Mouse (Mus musculus): ENCODE data around the gene Taok3. TPM values are rescaled to one million over a fixed set of nuclear protein-coding genes. Genes with fewer than 3 reads are reported as not detected.

Gene Taok3
- total and polyA plus RNA-seq, 3 experiments, result 58.4 to 213 (median 139) TPM

DNA sequence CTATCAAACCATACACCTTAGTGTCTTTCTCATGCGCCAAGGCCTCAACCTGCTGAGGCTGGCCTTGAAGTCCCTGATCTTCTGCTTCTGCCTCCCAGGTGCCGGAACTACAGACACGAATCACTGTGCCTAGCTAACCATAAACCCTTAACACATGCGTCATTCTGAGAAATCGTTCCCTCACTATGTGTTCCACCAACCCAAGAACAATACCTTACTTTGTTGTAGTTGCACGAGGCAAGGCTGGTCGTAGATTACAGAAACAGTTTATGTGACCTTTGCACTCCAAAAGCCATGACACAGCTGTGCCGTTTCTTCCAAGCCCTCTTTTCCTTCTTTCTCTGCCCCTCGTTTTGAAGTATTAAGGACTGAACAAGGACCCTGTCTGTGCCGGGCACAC lies 40.6 kb downstream of the Taok3 start:
- Histone ChIP-seq H3K9me3 (replicated peaks) (no peaks in the 10 kb centered on the region), H3K36me3 (replicated peaks) (peaks cover 88% of the 10 kb centered on the region), H3K27me3 (ENCODE audit: insufficient read depth, low read length) (no peaks in the 10 kb centered on the region), H3K4me3 (ENCODE audit: low read depth, low read length) (no peak overlapping the region), H3K4me1 (ENCODE audit: insufficient read depth, low read depth, low read length) (peaks cover 11% of the 10 kb centered on the region)
- TF ChIP-seq GATA2 (IDR thresholded peaks at IDR 0.05; ENCODE audit: borderline replicate concordance, low read depth, low read length), result no peak
- no peak for TF ChIP-seq POLR2AphosphoS5 (IDR thresholded peaks at IDR 0.05; ENCODE audit: insufficient replicate concordance, low read depth, low read length)
- no peak for TF ChIP-seq CTCF (IDR thresholded peaks at IDR 0.05; ENCODE audit: low read depth, low read length)
- TF ChIP-seq TAL1 (conservative IDR thresholded peaks at IDR 0.05; ENCODE audit: low read depth, low read length), result no peak
- TF ChIP-seq GATA1 (IDR thresholded peaks at IDR 0.05; ENCODE audit: borderline replicate concordance, low read length), result no peak
- DNase-seq (ENCODE audit: low spot score) (no peak), ATAC-seq (ENCODE audit: extremely low read depth, insufficient number of reproducible peaks, low FRiP score, poor library complexity, severe bottlenecking) (no peak)

DNA sequence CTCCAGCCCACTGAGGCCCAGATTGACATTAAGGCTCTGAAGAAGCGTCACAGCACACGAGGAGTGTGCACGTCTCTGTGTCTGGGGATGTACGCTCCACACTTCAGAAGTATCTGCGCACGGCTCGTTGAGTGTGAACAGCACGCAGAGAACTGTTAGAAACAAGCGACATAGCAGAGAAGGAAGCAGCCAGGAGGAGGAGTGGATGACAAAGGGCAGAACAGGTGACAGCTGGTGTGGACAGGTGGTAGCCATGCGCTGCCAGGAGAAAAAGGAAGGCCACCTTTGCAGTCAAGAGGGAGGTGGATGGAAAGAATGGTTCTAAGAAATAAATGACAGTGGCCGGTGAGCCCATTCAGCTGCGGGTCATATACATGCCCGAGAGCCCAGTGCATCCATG lies 43.9 kb downstream of the Taok3 start:
- Histone ChIP-seq H3K36me3 (replicated peaks) (peaks cover 90% of the 10 kb centered on the region), H3K27me3 (ENCODE audit: insufficient read depth, low read length) (no peaks in the 10 kb centered on the region), H3K4me1 (ENCODE audit: insufficient read depth, low read depth, low read length) (peaks cover 11% of the 10 kb centered on the region), H3K9me3 (replicated peaks) (no peaks in the 10 kb centered on the region), H3K4me3 (ENCODE audit: low read depth, low read length) (no peak overlapping the region)
- no peak for DNase-seq (ENCODE audit: low spot score)
- no peak for ATAC-seq (ENCODE audit: extremely low read depth, insufficient number of reproducible peaks, low FRiP score, poor library complexity, severe bottlenecking)
- TF ChIP-seq TAL1 (conservative IDR thresholded peaks at IDR 0.05; ENCODE audit: low read depth, low read length) (no peak), POLR2AphosphoS5 (IDR thresholded peaks at IDR 0.05; ENCODE audit: insufficient replicate concordance, low read depth, low read length) (no peak), CTCF (IDR thresholded peaks at IDR 0.05; ENCODE audit: low read depth, low read length) (no peak), GATA2 (IDR thresholded peaks at IDR 0.05; ENCODE audit: borderline replicate concordance, low read depth, low read length) (no peak), GATA1 (IDR thresholded peaks at IDR 0.05; ENCODE audit: borderline replicate concordance, low read length) (no peak)

DNA sequence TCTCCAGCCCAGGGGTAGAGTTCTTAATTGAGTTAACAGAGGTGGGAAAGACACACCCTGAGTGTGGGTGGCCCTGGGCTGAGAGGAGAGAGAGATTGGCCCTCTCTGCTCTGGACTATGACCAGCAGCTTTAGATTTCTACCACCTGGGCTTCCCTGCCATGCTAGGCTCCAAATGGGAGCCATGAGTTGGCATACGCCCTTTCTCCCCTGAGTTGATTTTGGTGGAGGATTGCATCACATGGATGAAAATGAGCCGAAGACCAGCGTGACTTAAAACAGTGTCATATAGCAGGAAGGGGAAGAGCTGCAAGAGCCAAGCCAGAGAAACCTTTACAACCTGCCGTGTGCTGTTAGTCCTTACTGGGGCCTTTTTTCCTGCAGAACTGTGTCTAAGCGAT lies 44.6 kb downstream of the Taok3 start:
- Histone ChIP-seq H3K9me3 (replicated peaks) (no peaks in the 10 kb centered on the region), H3K36me3 (replicated peaks) (peaks cover 90% of the 10 kb centered on the region), H3K4me3 (ENCODE audit: low read depth, low read length) (no peak overlapping the region), H3K27me3 (ENCODE audit: insufficient read depth, low read length) (no peaks in the 10 kb centered on the region), H3K4me1 (ENCODE audit: insufficient read depth, low read depth, low read length) (peaks cover 8% of the 10 kb centered on the region)
- no peak for DNase-seq (ENCODE audit: low spot score)
- no peak for ATAC-seq (ENCODE audit: extremely low read depth, insufficient number of reproducible peaks, low FRiP score, poor library complexity, severe bottlenecking)
- no peak for TF ChIP-seq POLR2AphosphoS5 (IDR thresholded peaks at IDR 0.05; ENCODE audit: insufficient replicate concordance, low read depth, low read length)
- no peak for TF ChIP-seq CTCF (IDR thresholded peaks at IDR 0.05; ENCODE audit: low read depth, low read length)
- no peak for TF ChIP-seq TAL1 (conservative IDR thresholded peaks at IDR 0.05; ENCODE audit: low read depth, low read length)
- TF ChIP-seq GATA2 (IDR thresholded peaks at IDR 0.05; ENCODE audit: borderline replicate concordance, low read depth, low read length), result no peak
- TF ChIP-seq GATA1 (IDR thresholded peaks at IDR 0.05; ENCODE audit: borderline replicate concordance, low read length), result no peak

DNA sequence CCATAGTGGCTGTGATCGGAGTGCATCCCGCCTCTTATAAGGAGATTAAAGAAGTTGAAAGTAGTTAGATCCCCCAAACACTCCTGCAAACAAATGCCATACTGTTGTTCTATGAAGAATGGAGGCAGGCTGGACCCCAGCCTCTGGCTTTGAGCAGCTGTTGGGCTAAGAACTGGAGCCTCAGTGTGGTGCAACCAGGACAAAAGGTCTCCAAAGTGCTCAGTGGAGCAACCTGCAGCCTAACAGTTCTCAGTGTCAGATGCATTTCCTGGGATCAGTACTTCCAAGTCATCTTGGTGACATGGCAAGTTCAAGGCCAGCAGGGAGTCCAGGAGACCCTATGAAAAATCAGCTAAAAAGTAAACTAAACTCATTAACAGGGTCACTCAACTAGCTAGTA lies 45.0 kb downstream of the Taok3 start:
- peaks cover 10% of the 10 kb centered on the region for H3K4me1 ChIP-seq (ENCODE audit: insufficient read depth, low read depth, low read length)

DNA sequence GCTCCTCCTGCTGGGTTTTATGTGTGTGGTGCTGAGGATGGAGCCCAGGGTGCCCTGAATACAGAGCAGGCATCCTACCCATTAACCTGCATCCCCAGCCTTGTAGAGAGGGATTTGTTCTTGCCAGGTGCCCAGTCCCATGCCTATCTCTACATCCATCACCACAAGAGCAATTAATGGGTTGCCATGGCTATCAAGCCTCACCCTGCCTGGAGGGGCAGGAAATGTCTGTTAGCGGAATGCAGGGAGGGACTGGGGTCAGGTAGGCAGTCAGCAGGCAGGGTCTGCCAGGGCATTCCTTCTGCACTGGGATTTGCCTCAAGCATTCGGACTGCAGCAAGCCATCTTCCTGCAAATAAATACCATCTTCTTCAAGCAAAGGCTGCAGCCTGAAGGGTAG lies 46.0 kb downstream of the Taok3 start:
- TF ChIP-seq CTCF (IDR thresholded peaks at IDR 0.05; ENCODE audit: low read depth, low read length) (no peak), TAL1 (conservative IDR thresholded peaks at IDR 0.05; ENCODE audit: low read depth, low read length) (no peak), GATA1 (IDR thresholded peaks at IDR 0.05; ENCODE audit: borderline replicate concordance, low read length) (no peak), GATA2 (IDR thresholded peaks at IDR 0.05; ENCODE audit: borderline replicate concordance, low read depth, low read length) (no peak), POLR2AphosphoS5 (IDR thresholded peaks at IDR 0.05; ENCODE audit: insufficient replicate concordance, low read depth, low read length) (no peak)
- no peak for ATAC-seq (ENCODE audit: extremely low read depth, insufficient number of reproducible peaks, low FRiP score, poor library complexity, severe bottlenecking)
- DNase-seq (ENCODE audit: low spot score), result no peak
- Histone ChIP-seq H3K4me1 (ENCODE audit: insufficient read depth, low read depth, low read length) (peaks cover 13% of the 10 kb centered on the region; the same call in 1 of the 2 replicates), H3K27me3 (ENCODE audit: insufficient read depth, low read length) (no peaks in the 10 kb centered on the region), H3K36me3 (replicated peaks) (peaks cover 90% of the 10 kb centered on the region), H3K9me3 (replicated peaks) (no peaks in the 10 kb centered on the region), H3K4me3 (ENCODE audit: low read depth, low read length) (no peak overlapping the region)

More for the DNA sequence above, 45.0 kb downstream of the Taok3 start:
- Histone ChIP-seq H3K27me3 (ENCODE audit: insufficient read depth, low read length) (no peaks in the 10 kb centered on the region), H3K9me3 (replicated peaks) (no peaks in the 10 kb centered on the region), H3K36me3 (replicated peaks) (peaks cover 90% of the 10 kb centered on the region), H3K4me3 (ENCODE audit: low read depth, low read length) (no peak overlapping the region)
- ATAC-seq (ENCODE audit: extremely low read depth, insufficient number of reproducible peaks, low FRiP score, poor library complexity, severe bottlenecking) (no peak), DNase-seq (ENCODE audit: low spot score) (no peak)
- TF ChIP-seq GATA1 (IDR thresholded peaks at IDR 0.05; ENCODE audit: borderline replicate concordance, low read length) (no peak), POLR2AphosphoS5 (IDR thresholded peaks at IDR 0.05; ENCODE audit: insufficient replicate concordance, low read depth, low read length) (no peak), TAL1 (conservative IDR thresholded peaks at IDR 0.05; ENCODE audit: low read depth, low read length) (no peak), CTCF (IDR thresholded peaks at IDR 0.05; ENCODE audit: low read depth, low read length) (no peak), GATA2 (IDR thresholded peaks at IDR 0.05; ENCODE audit: borderline replicate concordance, low read depth, low read length) (no peak)

DNA sequence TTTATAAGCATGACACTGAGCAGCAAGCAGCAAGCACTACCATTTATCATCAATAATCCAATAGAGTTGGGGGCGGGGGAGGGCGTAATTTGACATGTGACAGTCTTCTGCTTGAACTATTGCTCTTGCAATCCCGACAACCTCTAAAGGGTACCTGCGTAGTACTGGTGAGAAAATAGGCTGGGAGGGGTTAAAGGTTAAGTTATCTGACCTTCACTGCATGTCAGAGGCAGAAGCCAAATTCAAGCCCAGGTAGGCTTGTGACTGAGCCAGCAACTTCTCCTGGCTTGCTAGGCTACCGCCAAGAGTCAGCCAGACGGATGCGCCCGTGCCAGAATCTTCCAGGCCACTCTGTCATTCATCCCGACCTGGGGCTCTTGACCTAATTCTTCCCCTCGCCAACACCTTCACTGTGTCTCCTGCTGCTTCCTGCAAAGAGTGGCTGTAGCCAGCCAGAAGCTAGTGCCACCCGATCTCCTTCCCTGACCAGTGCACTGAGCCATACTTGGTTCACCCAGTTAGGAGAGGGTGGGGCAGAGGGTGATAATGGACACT lies 47.0 kb downstream of the Taok3 start:
- Histone ChIP-seq H3K4me1 (ENCODE audit: insufficient read depth, low read depth, low read length) (peaks cover 13% of the 10 kb centered on the region; the same call in 1 of the 2 replicates), H3K36me3 (replicated peaks) (peaks cover 96% of the 10 kb centered on the region), H3K9me3 (replicated peaks) (no peaks in the 10 kb centered on the region), H3K27me3 (ENCODE audit: insufficient read depth, low read length) (no peaks in the 10 kb centered on the region), H3K4me3 (ENCODE audit: low read depth, low read length) (no peak overlapping the region)
- ATAC-seq (ENCODE audit: extremely low read depth, insufficient number of reproducible peaks, low FRiP score, poor library complexity, severe bottlenecking) (no peak), DNase-seq (ENCODE audit: low spot score) (no peak)
- TF ChIP-seq POLR2AphosphoS5 (IDR thresholded peaks at IDR 0.05; ENCODE audit: insufficient replicate concordance, low read depth, low read length), result no peak

Measured in G1E (cell line).